In the genomic region with DNA sequence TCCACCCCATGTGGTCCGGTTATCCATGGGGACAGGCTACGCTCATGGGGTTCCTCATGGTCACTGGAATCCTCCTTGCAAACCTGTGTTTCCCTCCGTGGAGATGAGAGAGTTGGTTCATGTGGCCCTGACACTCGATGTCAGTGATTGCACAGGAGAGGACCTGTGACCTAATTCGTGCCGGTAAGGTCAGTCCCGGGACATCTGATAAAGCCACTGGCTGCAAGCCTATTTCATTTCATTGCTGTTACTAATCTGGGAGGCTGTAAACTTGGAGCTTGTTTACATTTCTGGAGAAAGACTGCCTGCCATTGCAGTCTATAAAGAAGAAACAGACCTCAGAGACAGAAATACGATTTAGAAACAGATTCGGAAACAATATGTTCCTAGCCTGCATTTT, we compare ENCODE assay signal across 14 mouse cellular contexts.
DNase-seq lines count a peak whose midpoint lies in the region; ATAC-seq lines count a peak whose summit lies in the region.
"Had no signal": no experiment of that assay in that cellular context is flagged by ENCODE, and none has a peak within 500 bp of the region (broad histone marks: within the 10 kb centered on the region; RNA-seq: fewer than 3 reads in every experiment).

No protein-coding gene starts in this region.

- H3K4me1 ChIP-seq in kidney, embryonic 16.5 days (ENCODE audit: insufficient read depth, low read length): peaks cover 12% of the 10 kb centered on the region

- no peaks in the 10 kb centered on the region for H3K27me3 ChIP-seq in kidney, embryonic 16.5 days (ENCODE audit: insufficient read depth, low read length)

- peak; percentile 27; the same call in 1 of the 2 replicates for ATAC-seq in kidney, embryonic 16.5 days (ENCODE audit: low FRiP score, low TSS enrichment)

- DNase-seq in adrenal gland, adult 8-10 months: peak; percentile 5
- no peak for DNase-seq in adrenal gland, postnatal 4 days (ENCODE audit: low spot score in 2 of 2)
- no peak for DNase-seq in kidney, postnatal 25 days
- peak; percentile 24 to 33 for DNase-seq in urinary bladder, postnatal 36 days (ENCODE audit: low spot score in 2 of 2)
- DNase-seq in urinary bladder, postnatal 25 days (ENCODE audit: low spot score): no peak
- no peak for DNase-seq in layer of hippocampus, adult 9-10 months (ENCODE audit: low spot score)
- no peak for DNase-seq in retina, embryonic 14.5 days (ENCODE audit: low spot score)
- DNase-seq: cerebellum, postnatal 36 days; heart, postnatal 14 days; layer of hippocampus, adult 9-11 months had no signal

- no peaks in the 10 kb centered on the region for H3K9me3 ChIP-seq in kidney, embryonic 16.5 days (ENCODE audit: low read length)
- H3K9me3 ChIP-seq: midbrain, embryonic 10.5 days had no signal

- H3K4me3 ChIP-seq in kidney, embryonic 16.5 days (ENCODE audit: low read length): no peak overlapping the region
- H3K4me3 ChIP-seq: erythroblast, embryonic 14.5 days; midbrain, embryonic 10.5 days; myocyte had no signal

- 0 out of 2 replicates have a peak overlapping the region, but pooled peaks have one; percentile 13 for H3K4me2 ChIP-seq in kidney, embryonic 16.5 days (replicated peaks; ENCODE audit: low read depth, low read length)

- 22% methylated on average over 9 of the region's 9 CpGs for WGBS in kidney, embryonic 16.5 days

- no peak overlapping the region for H3K9ac ChIP-seq in kidney, embryonic 16.5 days (replicated peaks; ENCODE audit: low read length)

- no peaks in the 10 kb centered on the region for H3K36me3 ChIP-seq in kidney, embryonic 16.5 days (ENCODE audit: insufficient read depth, low read length)
- H3K36me3 ChIP-seq: midbrain, embryonic 10.5 days had no signal

- peak overlapping the region; percentile 57; the same call in 1 of the 2 replicates for H3K27ac ChIP-seq in kidney, embryonic 16.5 days (ENCODE audit: low read length)
- H3K27ac ChIP-seq: midbrain, embryonic 10.5 days had no signal

Comparison
In these comparisons a context has a peak if more than half of its experiments do, and no peak if none do; other contexts are left out.
1. DNase-seq: peak in adrenal gland, adult 8-10 months (single experiment) and urinary bladder, postnatal 36 days (2 of 2); none in adrenal gland, postnatal 4 days (0 of 2), kidney, postnatal 25 days (0 of 2), urinary bladder, postnatal 25 days (single experiment), layer of hippocampus, adult 9-10 months (single experiment) and retina, embryonic 14.5 days (single experiment).